Mouse (Mus musculus) neural tube, embryonic 14.5 days (tissue): ENCODE measurements at regions not wholly inside any gene's neighbourhood (a gene's known extent, or its start where the extent isn't known, plus 50 kb on each side); places are given as distances from the start of the nearest gene placed in this dataset.

ENCODE experiments used
- ATAC-seq: fragments of 200-750 bp; cut with Nextera tagmentation; 2 replicates; pipeline ENCODE4 v1.8.0; 2017; ENCODE audit warnings: low read depth, mild to moderate bottlenecking, moderate TSS enrichment, moderate library complexity
- H3K27ac ChIP-seq: fragments of 300-500 bp; sonication (generic); 2 replicates; pipeline ENCODE4 v1.5.1; 2014; ENCODE audit warnings: low read depth, mild to moderate bottlenecking, control low read depth, low read length, moderate library complexity, mixed read lengths
- H3K27me3 ChIP-seq: fragments of 300-500 bp; sonication (generic); 2 replicates; pipeline ENCODE4 v1.6.1; 2014; ENCODE audit warnings: low read length; ENCODE audit not compliant: control insufficient read depth, insufficient read depth
- H3K36me3 ChIP-seq: fragments of 300-500 bp; sonication (generic); 2 replicates; pipeline ENCODE4 v1.6.1; 2014; ENCODE audit warnings: low read length, mixed read lengths; ENCODE audit not compliant: control insufficient read depth, insufficient read depth
- H3K4me1 ChIP-seq: fragments of 300-500 bp; sonication (generic); 2 replicates; pipeline ENCODE4 v1.6.1; 2014; ENCODE audit warnings: low read length; ENCODE audit not compliant: control insufficient read depth, insufficient read depth
- H3K4me2 ChIP-seq: fragments of 300-500 bp; sonication (generic); 2 replicates; pipeline ENCODE4 v1.6.1; 2014; ENCODE audit warnings: mild to moderate bottlenecking, low read depth, low read length, control low read depth
- H3K4me3 ChIP-seq: fragments of 300-500 bp; sonication (generic); 2 replicates; pipeline ENCODE4 v1.5.1; 2014; ENCODE audit warnings: low read depth, low read length, control low read depth, mixed read lengths
- H3K9ac ChIP-seq: fragments of 300-500 bp; sonication (generic); replicated peaks from 2 replicates; pipeline ENCODE4 v1.6.1; 2014; ENCODE audit warnings: low read depth, mild to moderate bottlenecking, control low read depth, low read length, mixed read lengths
- H3K9me3 ChIP-seq: fragments of 300-500 bp; sonication (generic); 2 replicates; pipeline ENCODE4 v1.6.1; 2016; ENCODE audit warnings: low read length; ENCODE audit not compliant: control insufficient read depth
- WGBS: fragments of 180-500 bp; shearing (Covaris S2); extraction: QIAGEN DNeasy Blood & Tissue Kit; methylation state at CpG from one replicate; pipeline ENCODE4 v1.1.7; 2014; 5-methylcytosine and 5-hydroxymethylcytosine counted together

GRCm38 (mm10) chr3:9117913-9118312, 492.0 kb downstream of the Zfp704 start:
- no peak overlapping the region for H3K27ac ChIP-seq
- 84% methylated on average over 3 of the region's 3 CpGs for WGBS
- no peaks in the 10 kb centered on the region for H3K4me1 ChIP-seq
- H3K4me3 ChIP-seq, result no peak overlapping the region
- H3K36me3 ChIP-seq, result no peaks in the 10 kb centered on the region
- H3K9me3 ChIP-seq, result no peaks in the 10 kb centered on the region
- H3K27me3 ChIP-seq, result no peaks in the 10 kb centered on the region
- no peak for ATAC-seq
- H3K9ac ChIP-seq, result no peak overlapping the region
- no peak overlapping the region for H3K4me2 ChIP-seq

- H3K4me3 ChIP-seq, result no peak overlapping the region
- no peak overlapping the region for H3K4me2 ChIP-seq
- no peak overlapping the region for H3K9ac ChIP-seq
- ATAC-seq, result no peak
- 73% methylated on average over 5 of the region's 5 CpGs for WGBS
- H3K36me3 ChIP-seq, result no peaks in the 10 kb centered on the region
- no peak overlapping the region for H3K27ac ChIP-seq
- H3K4me1 ChIP-seq, result no peaks in the 10 kb centered on the region
- H3K27me3 ChIP-seq, result no peaks in the 10 kb centered on the region
- no peaks in the 10 kb centered on the region for H3K9me3 ChIP-seq
Measured at GRCm38 (mm10) chr3:9113410-9113809, 496.5 kb downstream of the Zfp704 start.

GRCm38 (mm10) chr3:9110741-9111140, 499.1 kb downstream of the Zfp704 start:
- Histone ChIP-seq H3K27ac (no peak overlapping the region), H3K4me2 (no peak overlapping the region), H3K27me3 (no peaks in the 10 kb centered on the region), H3K4me1 (no peaks in the 10 kb centered on the region), H3K36me3 (no peaks in the 10 kb centered on the region), H3K9me3 (no peaks in the 10 kb centered on the region), H3K4me3 (no peak overlapping the region), H3K9ac (no peak overlapping the region)
- ATAC-seq, result no peak
- 27% methylated on average over 11 of the region's 11 CpGs for WGBS

GRCm38 (mm10) chr3:9109991-9110390, 499.9 kb downstream of the Zfp704 start:
- H3K27ac ChIP-seq, result no peak overlapping the region
- H3K36me3 ChIP-seq, result no peaks in the 10 kb centered on the region
- no peaks in the 10 kb centered on the region for H3K27me3 ChIP-seq
- no peak overlapping the region for H3K4me3 ChIP-seq
- H3K4me2 ChIP-seq, result no peak overlapping the region
- no peak for ATAC-seq
- WGBS, result 58% methylated on average over 8 of the region's 8 CpGs
- no peak overlapping the region for H3K9ac ChIP-seq
- H3K4me1 ChIP-seq, result no peaks in the 10 kb centered on the region
- H3K9me3 ChIP-seq, result no peaks in the 10 kb centered on the region

- Histone ChIP-seq H3K4me1 (no peaks in the 10 kb centered on the region), H3K9ac (no peak overlapping the region), H3K4me2 (no peak overlapping the region), H3K27me3 (no peaks in the 10 kb centered on the region), H3K36me3 (no peaks in the 10 kb centered on the region), H3K9me3 (no peaks in the 10 kb centered on the region), H3K4me3 (no peak overlapping the region), H3K27ac (no peak overlapping the region)
- WGBS, result 92% methylated on average over 5 of the region's 5 CpGs
- no peak for ATAC-seq
Measured at GRCm38 (mm10) chr3:9109485-9109884, 500.4 kb downstream of the Zfp704 start.

GRCm38 (mm10) chr3:9107766-9108410, 502.0 kb downstream of the Zfp704 start:
- H3K9me3 ChIP-seq, result no peaks in the 10 kb centered on the region
- no peak overlapping the region for H3K27ac ChIP-seq
- no peaks in the 10 kb centered on the region for H3K36me3 ChIP-seq
- no peak for ATAC-seq
- no peaks in the 10 kb centered on the region for H3K27me3 ChIP-seq
- no peaks in the 10 kb centered on the region for H3K4me1 ChIP-seq
- H3K9ac ChIP-seq, result no peak overlapping the region
- H3K4me3 ChIP-seq, result no peak overlapping the region
- no peak overlapping the region for H3K4me2 ChIP-seq
- 76% methylated on average over 15 of the region's 15 CpGs for WGBS

- WGBS, result 74% methylated on average over 8 of the region's 8 CpGs
- H3K9me3 ChIP-seq, result no peaks in the 10 kb centered on the region
- no peaks in the 10 kb centered on the region for H3K36me3 ChIP-seq
- H3K4me1 ChIP-seq, result no peaks in the 10 kb centered on the region
- ATAC-seq, result no peak
- H3K4me2 ChIP-seq, result no peak overlapping the region
- H3K9ac ChIP-seq, result no peak overlapping the region
- H3K27me3 ChIP-seq, result no peaks in the 10 kb centered on the region
- no peak overlapping the region for H3K4me3 ChIP-seq
- no peak overlapping the region for H3K27ac ChIP-seq
Measured at GRCm38 (mm10) chr3:9105191-9105926, 504.5 kb downstream of the Zfp704 start.

GRCm38 (mm10) chr3:9103456-9103855, 506.4 kb downstream of the Zfp704 start:
- no peak overlapping the region for H3K9ac ChIP-seq
- no peaks in the 10 kb centered on the region for H3K4me1 ChIP-seq
- no peak overlapping the region for H3K4me2 ChIP-seq
- no peak overlapping the region for H3K27ac ChIP-seq
- no peaks in the 10 kb centered on the region for H3K9me3 ChIP-seq
- no peaks in the 10 kb centered on the region for H3K36me3 ChIP-seq
- WGBS, result 80% methylated on average over 6 of the region's 6 CpGs
- ATAC-seq, result no peak
- no peaks in the 10 kb centered on the region for H3K27me3 ChIP-seq
- no peak overlapping the region for H3K4me3 ChIP-seq

- H3K4me1 ChIP-seq, result no peaks in the 10 kb centered on the region
- ATAC-seq, result no peak
- no peak overlapping the region for H3K9ac ChIP-seq
- H3K4me3 ChIP-seq, result no peak overlapping the region
- WGBS, result 48% methylated on average over 3 of the region's 3 CpGs
- no peaks in the 10 kb centered on the region for H3K27me3 ChIP-seq
- H3K27ac ChIP-seq, result no peak overlapping the region
- no peaks in the 10 kb centered on the region for H3K9me3 ChIP-seq
- H3K36me3 ChIP-seq, result no peaks in the 10 kb centered on the region
- H3K4me2 ChIP-seq, result no peak overlapping the region
Measured at GRCm38 (mm10) chr3:9101240-9101639, 508.6 kb downstream of the Zfp704 start.
